Mouse (Mus musculus) G1E (cell line): Measurements from ENCODE around the gene Stab2.

Experiments used
- CTCF ChIP-seq: IDR thresholded peaks from 2 replicates; pipeline ENCODE4 v1.5.1; 2012; ENCODE audit warnings: low read depth, low read length, inconsistent platforms, mixed read lengths
- GATA2 ChIP-seq: IDR thresholded peaks from 2 replicates; pipeline ENCODE4 v1.6.1; 2012; ENCODE audit warnings: low read depth, low read length, inconsistent platforms, borderline replicate concordance

DNA sequence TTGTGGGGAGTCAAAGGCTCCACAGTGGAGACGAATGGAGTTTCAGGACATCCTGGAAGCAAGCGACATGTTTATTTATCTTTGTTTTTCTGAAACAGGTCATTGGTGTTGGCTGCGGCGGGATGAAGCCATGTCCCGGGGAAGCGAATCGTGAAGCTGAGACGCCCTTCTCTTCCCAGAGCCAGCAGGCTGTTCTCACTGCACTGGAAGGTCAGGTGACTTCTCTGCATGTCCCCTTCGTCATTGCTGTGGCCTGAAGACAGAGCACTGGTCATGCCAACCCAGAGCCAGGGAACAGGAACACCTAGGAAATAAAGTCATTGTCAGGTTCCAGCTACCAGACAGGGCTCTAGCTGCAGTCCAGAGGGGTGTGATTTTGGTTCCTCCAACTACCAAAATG is 11.1 kb upstream of the Stab2 start:
- TF ChIP-seq CTCF (no peak), GATA2 (no peak)
